Mouse (Mus musculus): Measurements from ENCODE around the gene Nras. TPM values are rescaled to one million over a fixed set of nuclear protein-coding genes. Genes with fewer than 3 reads are reported as not detected.
A peak's percentile ranks its signal among the peaks of the same experiment; 100 is the strongest.

Nras gene
- polyA plus RNA-seq (2014; fragmentation: Nextera tagmentation; extraction: Ambion mirVana) = 87.5 and 93.1 TPM in 2 replicates

DNA sequence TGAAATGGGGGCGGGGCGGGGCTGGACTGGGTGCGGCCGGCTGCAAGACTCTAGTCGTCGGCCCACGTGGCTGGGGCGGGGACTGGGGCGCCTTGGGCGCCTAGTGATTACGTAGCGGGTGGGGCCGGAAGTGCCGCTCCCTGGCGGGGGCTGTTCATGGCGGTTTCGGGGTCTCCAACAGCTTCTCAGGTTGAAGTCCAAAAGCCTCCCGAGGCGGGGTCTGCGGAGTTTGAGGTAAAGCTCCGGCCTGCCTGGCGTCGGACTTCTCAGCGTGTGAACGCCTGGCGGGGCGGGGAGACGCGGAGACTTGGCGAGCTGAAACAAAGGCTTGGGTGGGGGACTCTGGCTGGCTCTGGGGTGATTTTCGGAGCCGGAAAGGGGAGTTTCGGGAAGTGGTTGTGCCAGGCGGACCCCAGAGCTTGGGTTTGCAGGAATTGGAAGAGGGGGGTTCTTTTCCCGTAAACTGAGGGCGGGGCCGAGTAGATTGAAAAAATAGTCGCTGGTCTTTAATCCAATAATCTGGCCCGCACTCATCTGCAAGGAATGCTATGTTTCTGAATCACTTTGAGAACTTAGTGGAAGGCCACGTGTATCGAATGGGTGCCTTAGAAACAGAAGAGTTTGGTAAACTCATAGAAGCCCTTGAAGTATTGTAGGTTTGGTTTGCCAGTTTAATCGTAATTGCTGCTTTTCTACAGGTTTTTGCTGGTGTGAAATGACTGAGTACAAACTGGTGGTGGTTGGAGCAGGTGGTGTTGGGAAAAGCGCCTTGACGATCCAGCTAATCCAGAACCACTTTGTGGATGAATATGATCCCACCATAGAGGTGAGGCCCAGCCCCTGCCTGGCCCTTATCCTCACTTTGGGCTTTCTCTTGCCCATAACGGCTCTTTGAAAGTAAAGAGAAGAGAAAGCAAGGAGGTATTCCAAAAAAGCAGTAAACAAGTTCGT lies at the start of gene Nras:
Nras (plus strand) TSS at position 79 of the 951 bp plus-strand sequence.
- Histone ChIP-seq H3K4me3 (replicated peaks; ENCODE audit: low read length) (peak within 1 kb of the TSS; percentile 53), H3K4me2 (replicated peaks) (peak within 1 kb of the TSS; percentile 67), H3K27ac (peak within 1 kb of the TSS; percentile 89), H3K9me3 (ENCODE audit: control insufficient read depth, low read length) (no peaks in the 10 kb centered on the region), H3K27me3 (ENCODE audit: control insufficient read depth, insufficient read depth, low read length) (no peaks in the 10 kb centered on the region), H3K4me1 (replicated peaks; ENCODE audit: control insufficient read depth, insufficient read depth, low read length) (peaks cover 9% of the 10 kb centered on the region), H3K36me3 (replicated peaks; ENCODE audit: control insufficient read depth, insufficient read depth) (peaks cover 80% of the 10 kb centered on the region), H3K9ac (peak within 1 kb of the TSS; percentile 77)
- DNase-seq (ENCODE audit: low spot score) (peak; percentile 96), ATAC-seq (ENCODE audit: low FRiP score) (peak; percentile 99)
- 4% methylated on average over 46 of the region's 46 CpGs for WGBS

DNA sequence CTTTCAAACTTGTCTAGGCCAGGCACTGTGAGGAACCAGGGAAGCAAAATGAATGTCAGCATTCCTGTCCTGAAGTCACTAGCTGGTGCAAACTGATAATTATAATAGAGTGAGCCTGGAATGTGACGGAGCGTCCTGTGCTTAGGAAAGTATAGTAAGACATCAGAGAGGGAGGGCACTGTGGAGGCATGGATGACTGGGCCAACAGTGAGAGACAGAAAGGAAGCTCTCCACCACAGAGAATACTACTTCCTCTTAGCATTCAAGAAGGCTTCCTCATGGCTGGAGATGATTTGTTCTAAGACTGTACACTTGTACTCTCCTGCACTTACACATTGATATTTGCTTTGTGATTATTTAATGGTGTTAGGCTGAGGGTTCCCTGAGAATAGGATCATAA lies 40.7 kb upstream of the Nras start:
- Histone ChIP-seq H3K36me3 (replicated peaks; ENCODE audit: control insufficient read depth, insufficient read depth) (no peaks in the 10 kb centered on the region), H3K4me1 (replicated peaks; ENCODE audit: control insufficient read depth, insufficient read depth, low read length) (peaks cover 7% of the 10 kb centered on the region), H3K27ac (no peak overlapping the region), H3K4me3 (replicated peaks; ENCODE audit: low read length) (no peak overlapping the region), H3K9me3 (ENCODE audit: control insufficient read depth, low read length) (no peaks in the 10 kb centered on the region), H3K27me3 (ENCODE audit: control insufficient read depth, insufficient read depth, low read length) (no peaks in the 10 kb centered on the region), H3K4me2 (replicated peaks) (no peak overlapping the region), H3K9ac (no peak overlapping the region)
- WGBS = 73% methylated on average over 2 of the region's 2 CpGs
- no peak for DNase-seq (ENCODE audit: low spot score)
- no peak for ATAC-seq (ENCODE audit: low FRiP score)

DNA sequence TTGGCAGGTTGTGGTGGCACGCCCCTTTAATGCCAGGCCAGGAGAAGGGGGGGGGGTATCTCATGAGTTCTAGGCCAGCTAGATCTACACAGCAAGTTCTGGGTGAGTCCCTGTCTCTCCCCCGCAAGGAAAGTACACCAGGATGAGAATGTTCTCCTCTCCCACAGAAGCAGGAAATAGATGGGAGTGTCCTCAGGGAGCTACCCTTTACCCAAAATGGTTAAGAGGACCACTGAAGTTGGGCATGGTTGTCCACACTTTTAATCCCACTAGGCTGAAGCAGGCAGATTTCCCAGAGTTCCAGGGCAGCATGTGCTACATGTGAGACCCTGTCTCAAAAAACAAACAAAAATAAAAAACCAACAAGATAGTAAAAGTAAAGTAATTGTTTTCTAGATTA lies 38.6 kb upstream of the Nras start:
- peaks cover 12% of the 10 kb centered on the region for H3K4me1 ChIP-seq (replicated peaks; ENCODE audit: control insufficient read depth, insufficient read depth, low read length)
- H3K4me2 ChIP-seq (replicated peaks) = peak overlapping the region; percentile 55
- H3K27ac ChIP-seq = peak overlapping the region; percentile 99
- no peaks in the 10 kb centered on the region for H3K36me3 ChIP-seq (replicated peaks; ENCODE audit: control insufficient read depth, insufficient read depth)
- WGBS = 95% methylated on average over 2 of the region's 2 CpGs
- H3K9me3 ChIP-seq (ENCODE audit: control insufficient read depth, low read length) = no peaks in the 10 kb centered on the region
- peak overlapping the region; percentile 85 for H3K4me3 ChIP-seq (replicated peaks; ENCODE audit: low read length)
- ATAC-seq (ENCODE audit: low FRiP score) (no peak), DNase-seq (ENCODE audit: low spot score) (no peak)
- H3K27me3 ChIP-seq (ENCODE audit: control insufficient read depth, insufficient read depth, low read length) = no peaks in the 10 kb centered on the region
- peak overlapping the region; percentile 98; the same call in 1 of the 2 replicates for H3K9ac ChIP-seq

DNA sequence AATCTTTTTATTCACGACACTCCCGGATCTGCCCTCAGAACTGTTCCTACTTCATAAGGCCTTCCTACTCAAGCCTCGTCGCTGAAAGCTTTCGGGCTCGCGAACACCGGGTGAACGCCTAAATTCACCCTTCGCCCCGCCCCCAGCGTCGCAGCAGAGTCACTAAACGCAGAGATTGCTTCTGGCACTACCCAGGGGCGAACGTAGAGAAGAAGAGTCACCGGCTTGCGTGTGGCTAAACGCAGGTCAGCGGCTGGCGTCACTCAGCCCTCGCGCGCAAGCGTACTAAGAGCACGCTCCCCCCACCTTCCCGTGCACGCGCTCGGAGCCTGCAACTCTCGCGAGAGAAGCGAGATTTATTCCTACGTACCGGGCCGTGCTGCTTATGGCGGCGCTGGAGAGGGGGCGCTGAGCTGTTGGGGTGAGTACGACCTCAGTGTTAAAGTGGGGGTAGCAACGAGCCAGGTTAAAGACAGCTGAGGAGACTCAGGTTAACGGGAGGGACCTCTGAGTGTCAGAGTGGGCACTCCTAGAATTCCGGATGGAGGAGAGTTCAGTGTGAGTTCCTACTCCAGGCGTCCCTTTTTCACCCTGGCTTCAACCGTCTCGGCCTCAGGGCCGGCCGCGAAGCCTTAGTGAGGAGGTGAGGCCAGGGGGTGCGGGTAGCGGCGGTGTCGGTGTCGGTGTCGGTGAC lies 37.7 kb upstream of the Nras start, which contains the start of gene Csde1:
Csde1 (plus strand) TSS at position 178 of the 694 bp plus-strand sequence.
- Histone ChIP-seq H3K36me3 (replicated peaks; ENCODE audit: control insufficient read depth, insufficient read depth) (no peaks in the 10 kb centered on the region), H3K9me3 (ENCODE audit: control insufficient read depth, low read length) (no peaks in the 10 kb centered on the region), H3K4me2 (replicated peaks) (peak within 1 kb of the TSS; percentile 68), H3K9ac (peak within 1 kb of the TSS; percentile 98), H3K27me3 (ENCODE audit: control insufficient read depth, insufficient read depth, low read length) (no peaks in the 10 kb centered on the region), H3K27ac (peak within 1 kb of the TSS; percentile 99), H3K4me1 (replicated peaks; ENCODE audit: control insufficient read depth, insufficient read depth, low read length) (peaks cover 12% of the 10 kb centered on the region), H3K4me3 (replicated peaks; ENCODE audit: low read length) (peak within 1 kb of the TSS; percentile 85)
- ATAC-seq (ENCODE audit: low FRiP score) (peak; percentile 95), DNase-seq (ENCODE audit: low spot score) (peak; percentile 99)
- under 1% methylated on average over 55 of the region's 55 CpGs for WGBS

DNA sequence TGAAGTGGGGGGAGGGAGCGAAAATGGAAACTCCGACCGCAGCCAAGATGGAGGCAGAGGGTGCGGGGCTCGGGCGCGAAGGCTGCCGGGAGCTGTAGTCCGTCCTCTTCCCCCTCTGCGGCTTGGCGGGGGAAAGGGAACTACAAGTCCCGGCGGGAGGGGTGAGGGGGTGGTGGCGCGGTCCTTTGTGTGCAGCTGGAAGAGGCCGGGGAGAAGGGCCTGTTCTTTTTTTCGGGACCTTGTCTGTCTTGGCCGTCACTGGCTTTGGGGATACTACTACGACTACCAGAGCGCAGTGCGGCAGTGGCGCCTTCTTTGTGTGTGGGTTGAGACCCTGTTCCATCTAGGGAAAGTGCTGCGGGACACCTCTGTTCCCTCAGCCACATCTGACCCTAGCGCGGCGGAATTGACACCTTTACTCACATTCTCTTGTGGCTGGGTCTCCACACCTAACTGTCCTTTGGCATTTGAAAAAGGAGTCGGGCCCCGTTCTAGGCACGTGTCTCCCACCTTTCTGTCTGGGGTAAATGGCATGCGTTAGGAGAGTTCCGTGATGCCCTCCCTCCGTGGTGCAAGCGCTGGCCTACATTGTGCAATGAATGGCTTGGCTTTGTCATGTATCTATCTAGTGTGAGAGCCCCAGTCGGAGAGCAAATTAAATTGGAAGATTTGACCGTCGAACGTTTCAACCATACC lies 37.0 kb upstream of the Nras start:
- peak overlapping the region; percentile 68 for H3K4me2 ChIP-seq (replicated peaks)
- DNase-seq (ENCODE audit: low spot score) = peak; percentile 87
- peak overlapping the region; percentile 99 for H3K27ac ChIP-seq
- H3K4me3 ChIP-seq (replicated peaks; ENCODE audit: low read length) = peak overlapping the region; percentile 85
- H3K4me1 ChIP-seq (replicated peaks; ENCODE audit: control insufficient read depth, insufficient read depth, low read length) = peaks cover 12% of the 10 kb centered on the region
- WGBS = under 1% methylated on average over 32 of the region's 37 CpGs
- ATAC-seq (ENCODE audit: low FRiP score) = peak; percentile 93
- H3K9ac ChIP-seq = peak overlapping the region; percentile 98
- H3K36me3 ChIP-seq (replicated peaks; ENCODE audit: control insufficient read depth, insufficient read depth) = no peaks in the 10 kb centered on the region
- H3K27me3 ChIP-seq (ENCODE audit: control insufficient read depth, insufficient read depth, low read length) = no peaks in the 10 kb centered on the region
- H3K9me3 ChIP-seq (ENCODE audit: control insufficient read depth, low read length) = no peaks in the 10 kb centered on the region

DNA sequence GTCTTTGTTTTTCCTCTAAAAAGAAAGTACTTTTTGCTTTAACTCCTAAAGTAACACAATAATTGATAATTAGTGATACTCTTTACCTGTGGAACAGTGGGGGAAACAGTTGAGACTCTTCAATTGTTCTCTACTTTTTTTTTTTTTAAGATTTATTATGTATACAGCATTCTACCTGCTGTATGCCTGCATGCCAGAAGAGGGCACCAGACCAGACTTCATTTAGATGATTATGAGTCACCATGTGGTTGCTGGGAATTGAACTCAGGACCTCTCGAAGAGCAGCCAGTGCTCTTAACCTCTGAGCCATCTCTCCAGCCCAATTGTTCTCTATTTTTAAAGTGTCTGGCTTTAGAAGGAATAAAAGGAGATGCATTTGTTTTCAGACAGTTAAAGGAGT lies 31.9 kb upstream of the Nras start:
- Histone ChIP-seq H3K4me3 (replicated peaks; ENCODE audit: low read length) (no peak overlapping the region), H3K27ac (no peak overlapping the region), H3K4me1 (replicated peaks; ENCODE audit: control insufficient read depth, insufficient read depth, low read length) (peaks cover 12% of the 10 kb centered on the region), H3K36me3 (replicated peaks; ENCODE audit: control insufficient read depth, insufficient read depth) (peaks cover 27% of the 10 kb centered on the region), H3K9ac (no peak overlapping the region), H3K27me3 (ENCODE audit: control insufficient read depth, insufficient read depth, low read length) (no peaks in the 10 kb centered on the region), H3K9me3 (ENCODE audit: control insufficient read depth, low read length) (no peaks in the 10 kb centered on the region), H3K4me2 (replicated peaks) (no peak overlapping the region)
- DNase-seq (ENCODE audit: low spot score) = no peak
- ATAC-seq (ENCODE audit: low FRiP score) = no peak
- WGBS = 92% methylated on average over 1 of the region's 1 CpGs

DNA sequence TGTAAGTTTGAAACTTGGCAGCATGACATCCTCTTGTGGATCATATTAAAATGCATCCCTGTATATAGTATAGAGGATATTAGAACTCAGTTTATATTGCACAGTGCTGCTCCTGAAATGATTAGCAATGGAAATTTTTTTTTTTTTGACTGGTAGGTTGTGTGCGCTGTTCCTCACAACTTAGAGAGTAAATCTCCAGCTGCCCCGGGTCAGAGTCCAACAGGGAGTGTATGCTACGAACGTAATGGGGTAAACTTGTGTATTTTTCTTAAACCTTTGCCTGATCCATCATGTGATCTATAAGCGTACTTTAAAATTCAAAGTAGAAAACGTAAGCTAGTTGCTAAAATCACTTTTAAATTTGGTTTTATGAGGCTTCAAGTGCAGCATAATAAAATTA lies 17.8 kb upstream of the Nras start:
- H3K4me3 ChIP-seq (replicated peaks; ENCODE audit: low read length) = no peak overlapping the region
- no peak overlapping the region for H3K4me2 ChIP-seq (replicated peaks)
- H3K27me3 ChIP-seq (ENCODE audit: control insufficient read depth, insufficient read depth, low read length) = no peaks in the 10 kb centered on the region
- H3K9ac ChIP-seq = no peak overlapping the region
- no peaks in the 10 kb centered on the region for H3K9me3 ChIP-seq (ENCODE audit: control insufficient read depth, low read length)
- no peak overlapping the region for H3K27ac ChIP-seq
- H3K4me1 ChIP-seq (replicated peaks; ENCODE audit: control insufficient read depth, insufficient read depth, low read length) = no peaks in the 10 kb centered on the region
- peaks cover 81% of the 10 kb centered on the region for H3K36me3 ChIP-seq (replicated peaks; ENCODE audit: control insufficient read depth, insufficient read depth)
- ATAC-seq (ENCODE audit: low FRiP score) = no peak
- 95% methylated on average over 6 of the region's 6 CpGs for WGBS
- no peak for DNase-seq (ENCODE audit: low spot score)

DNA sequence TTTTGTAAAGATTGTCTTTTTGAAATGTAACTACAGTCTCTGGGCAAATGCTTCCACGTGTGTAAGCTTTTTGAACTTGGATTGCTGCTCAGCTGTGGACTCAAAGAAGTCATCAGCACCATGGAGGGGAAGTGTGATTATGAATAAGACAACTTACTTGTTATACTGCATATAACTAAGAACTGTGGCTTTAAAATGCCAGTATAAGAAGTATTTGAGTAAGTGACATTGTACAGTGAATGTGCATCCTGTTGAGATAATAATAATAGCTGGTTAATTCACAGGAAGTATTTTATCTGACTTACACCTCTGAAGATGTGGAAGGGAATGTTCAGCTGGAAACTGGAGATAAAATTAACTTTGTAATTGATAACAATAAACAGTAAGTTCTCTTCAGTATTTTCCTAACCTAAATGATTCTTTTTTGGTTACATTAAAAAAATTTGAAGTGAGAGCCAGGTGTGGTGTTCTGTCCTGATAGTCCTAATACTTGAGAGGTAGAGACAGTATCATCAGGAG lies 17.2 kb upstream of the Nras start:
- ATAC-seq (ENCODE audit: low FRiP score) = no peak
- no peaks in the 10 kb centered on the region for H3K4me1 ChIP-seq (replicated peaks; ENCODE audit: control insufficient read depth, insufficient read depth, low read length)
- peaks cover 86% of the 10 kb centered on the region for H3K36me3 ChIP-seq (replicated peaks; ENCODE audit: control insufficient read depth, insufficient read depth)

More for the DNA sequence above, 17.2 kb upstream of the Nras start:
- Histone ChIP-seq H3K9ac (no peak overlapping the region), H3K27ac (no peak overlapping the region), H3K4me3 (replicated peaks; ENCODE audit: low read length) (no peak overlapping the region), H3K27me3 (ENCODE audit: control insufficient read depth, insufficient read depth, low read length) (no peaks in the 10 kb centered on the region), H3K4me2 (replicated peaks) (no peak overlapping the region), H3K9me3 (ENCODE audit: control insufficient read depth, low read length) (no peaks in the 10 kb centered on the region)
- WGBS = 88% methylated on average over 1 of the region's 1 CpGs
- no peak for DNase-seq (ENCODE audit: low spot score)

All from hindbrain, embryonic 14.5 days (tissue).